Mouse (Mus musculus): ENCODE measurements around the gene Npr2.

GRCm38 (mm10) chr4:43630030-43630581, 1.6 kb upstream of the Npr2 start:
- TF ChIP-seq CTCF (IDR thresholded peaks at IDR 0.05; ENCODE audit: low read depth, low read length) = peak; percentile 67
- TF ChIP-seq POLR2A (IDR thresholded peaks at IDR 0.05; ENCODE audit: borderline replicate concordance, low read depth, low read length) = no peak

Measured in bone marrow macrophage, adult 2 months (primary cell).